Mouse (Mus musculus): Measurements from ENCODE around the gene Il10ra. TPM values are rescaled to one million over a fixed set of nuclear protein-coding genes. Genes with fewer than 3 reads are reported as not detected.

The Il10ra gene
- polyA plus RNA-seq, 1 experiment from 2014 or later, result 72.1 TPM

GRCm38 (mm10) chr9:45280059-45280458 is 11.1 kb upstream of the Il10ra start:
- Histone ChIP-seq H3K4me3 (ENCODE audit: inconsistent target) (no peak overlapping the region), H3K27ac (peak overlapping the region; percentile 68), H3K79me2 (ENCODE audit: inconsistent target) (no peaks in the 10 kb centered on the region; the same call in 1 of the 2 replicates), H3K36me3 (ENCODE audit: inconsistent target) (no peaks in the 10 kb centered on the region)
- WGBS (ENCODE audit: missing documents), result 90% methylated on average over 3 of the region's 3 CpGs

GRCm38 (mm10) chr9:45274635-45275034 is 5.7 kb upstream of the Il10ra start:
- H3K36me3 ChIP-seq (ENCODE audit: inconsistent target), result no peaks in the 10 kb centered on the region
- no peak overlapping the region for H3K4me3 ChIP-seq (ENCODE audit: inconsistent target)
- H3K79me2 ChIP-seq (ENCODE audit: inconsistent target), result peaks cover 12% of the 10 kb centered on the region; the same call in 1 of the 2 replicates
- peak overlapping the region; percentile 93 for H3K27ac ChIP-seq
- 47% methylated on average over 2 of the region's 2 CpGs for WGBS (ENCODE audit: missing documents)

- Histone ChIP-seq H3K36me3 (ENCODE audit: inconsistent target) (no peaks in the 10 kb centered on the region), H3K4me3 (ENCODE audit: inconsistent target) (no peak overlapping the region), H3K27ac (peak overlapping the region; percentile 93), H3K79me2 (ENCODE audit: inconsistent target) (peaks cover 16% of the 10 kb centered on the region; the same call in 1 of the 2 replicates)
- 7% methylated on average over 4 of the region's 4 CpGs for WGBS (ENCODE audit: missing documents)
These were observed 5.3 kb upstream of the Il10ra start for GRCm38 (mm10) chr9:45274218-45274617.

- Histone ChIP-seq H3K36me3 (ENCODE audit: inconsistent target) (no peaks in the 10 kb centered on the region), H3K4me3 (ENCODE audit: inconsistent target) (no peak overlapping the region), H3K27ac (peak overlapping the region; percentile 66), H3K79me2 (ENCODE audit: inconsistent target) (peaks cover 36% of the 10 kb centered on the region)
- 14% methylated on average over 5 of the region's 5 CpGs for WGBS (ENCODE audit: missing documents)
These were observed 3.3 kb upstream of the Il10ra start for GRCm38 (mm10) chr9:45272213-45272612.

GRCm38 (mm10) chr9:45268079-45268478 is 870 bp downstream of the Il10ra start:
- H3K27ac ChIP-seq, result peak overlapping the region; percentile 93
- H3K36me3 ChIP-seq (ENCODE audit: inconsistent target), result peaks cover 24% of the 10 kb centered on the region
- peak overlapping the region; percentile 99 for H3K4me3 ChIP-seq (ENCODE audit: inconsistent target)
- 7% methylated on average over 2 of the region's 4 CpGs for WGBS (ENCODE audit: missing documents)
- H3K79me2 ChIP-seq (ENCODE audit: inconsistent target), result peaks cover 75% of the 10 kb centered on the region

DNA sequence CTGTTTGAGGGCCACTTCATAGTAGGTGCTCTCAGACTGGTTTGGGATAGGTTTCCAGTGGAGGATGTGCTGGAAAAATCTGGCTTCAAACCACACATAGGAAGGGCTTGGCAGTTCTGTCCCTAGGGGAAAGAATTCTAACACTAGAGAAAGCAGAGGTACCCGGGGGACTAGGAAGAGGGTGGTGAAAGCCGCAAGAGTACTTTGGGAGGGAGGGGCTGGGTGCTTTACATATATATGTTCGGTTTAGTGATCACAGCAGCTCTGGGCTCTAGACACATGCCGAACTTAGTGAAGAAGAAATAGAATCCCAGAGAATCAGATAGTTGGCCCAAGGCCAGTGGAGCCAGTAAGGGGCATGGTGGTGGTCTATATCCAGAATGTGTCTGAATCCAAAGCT is 1.9 kb downstream of the Il10ra start:
- WGBS (ENCODE audit: missing documents), result 75% methylated on average over 4 of the region's 4 CpGs

DNA sequence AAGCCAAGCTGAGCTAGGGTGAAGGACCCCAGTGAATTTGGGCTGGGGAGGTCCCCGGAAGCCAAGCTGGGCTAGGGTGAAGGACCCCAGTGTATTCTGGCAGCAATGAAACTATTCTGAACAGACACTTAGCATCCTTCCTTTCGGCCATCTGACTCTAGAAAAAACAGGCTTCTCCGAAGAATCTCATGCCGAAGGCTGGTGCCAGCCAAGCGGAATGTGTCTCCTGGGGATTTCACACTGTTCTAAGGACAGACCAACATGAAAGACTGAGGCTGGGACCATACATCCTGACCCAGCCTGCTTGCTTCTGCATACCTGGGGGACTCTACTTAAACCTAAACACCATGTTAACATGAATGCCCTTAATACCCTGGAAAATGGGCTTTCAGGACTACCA is 7.1 kb downstream of the Il10ra start:
- Histone ChIP-seq H3K4me3 (ENCODE audit: inconsistent target) (no peak overlapping the region), H3K27ac (no peak overlapping the region), H3K79me2 (ENCODE audit: inconsistent target) (peaks cover 98% of the 10 kb centered on the region), H3K36me3 (ENCODE audit: inconsistent target) (peaks cover 85% of the 10 kb centered on the region)
- 96% methylated on average over 4 of the region's 5 CpGs for WGBS (ENCODE audit: missing documents)

More for the DNA sequence above, 1.9 kb downstream of the Il10ra start:
- Histone ChIP-seq H3K36me3 (ENCODE audit: inconsistent target) (peaks cover 33% of the 10 kb centered on the region), H3K27ac (peak overlapping the region; percentile 93), H3K4me3 (ENCODE audit: inconsistent target) (peak overlapping the region; percentile 99), H3K79me2 (ENCODE audit: inconsistent target) (peaks cover 85% of the 10 kb centered on the region)

GRCm38 (mm10) chr9:45261466-45261865 is 7.5 kb downstream of the Il10ra start:
- 82% methylated on average over 4 of the region's 4 CpGs for WGBS (ENCODE audit: missing documents)
- Histone ChIP-seq H3K36me3 (ENCODE audit: inconsistent target) (peaks cover 86% of the 10 kb centered on the region), H3K4me3 (ENCODE audit: inconsistent target) (no peak overlapping the region), H3K79me2 (ENCODE audit: inconsistent target) (peaks cover 96% of the 10 kb centered on the region), H3K27ac (no peak overlapping the region)

DNA sequence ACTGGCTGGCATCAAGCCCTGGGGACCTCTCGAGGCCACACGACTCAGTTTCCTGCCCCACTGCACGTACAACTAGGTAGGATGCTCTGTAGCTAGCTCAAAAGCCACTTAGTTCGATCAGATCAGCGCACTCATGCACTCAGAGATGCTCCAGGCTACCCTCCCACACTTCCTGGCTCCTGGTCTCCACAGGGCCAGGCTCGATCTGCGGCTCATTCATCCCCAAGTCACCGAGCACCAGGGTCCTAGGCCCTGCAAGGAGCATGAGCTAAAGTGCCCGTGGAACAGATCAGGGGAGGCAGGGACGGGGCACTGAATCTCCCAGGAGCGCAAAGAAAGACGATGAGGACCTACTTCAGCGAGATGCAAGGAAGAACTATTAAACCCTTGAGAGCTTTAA is 9.9 kb downstream of the Il10ra start:
- no peak overlapping the region for H3K27ac ChIP-seq
- 94% methylated on average over 13 of the region's 13 CpGs for WGBS (ENCODE audit: missing documents)
- peaks cover 89% of the 10 kb centered on the region for H3K36me3 ChIP-seq (ENCODE audit: inconsistent target)
- H3K4me3 ChIP-seq (ENCODE audit: inconsistent target), result no peak overlapping the region
- peaks cover 96% of the 10 kb centered on the region for H3K79me2 ChIP-seq (ENCODE audit: inconsistent target)

- H3K4me3 ChIP-seq (ENCODE audit: inconsistent target), result no peak overlapping the region
- H3K27ac ChIP-seq, result no peak overlapping the region
- 100% methylated on average over 5 of the region's 5 CpGs for WGBS (ENCODE audit: missing documents)
- H3K36me3 ChIP-seq (ENCODE audit: inconsistent target), result peaks cover 75% of the 10 kb centered on the region
- H3K79me2 ChIP-seq (ENCODE audit: inconsistent target), result peaks cover 75% of the 10 kb centered on the region
These were observed 13.0 kb downstream of the Il10ra start for GRCm38 (mm10) chr9:45255967-45256366.

DNA sequence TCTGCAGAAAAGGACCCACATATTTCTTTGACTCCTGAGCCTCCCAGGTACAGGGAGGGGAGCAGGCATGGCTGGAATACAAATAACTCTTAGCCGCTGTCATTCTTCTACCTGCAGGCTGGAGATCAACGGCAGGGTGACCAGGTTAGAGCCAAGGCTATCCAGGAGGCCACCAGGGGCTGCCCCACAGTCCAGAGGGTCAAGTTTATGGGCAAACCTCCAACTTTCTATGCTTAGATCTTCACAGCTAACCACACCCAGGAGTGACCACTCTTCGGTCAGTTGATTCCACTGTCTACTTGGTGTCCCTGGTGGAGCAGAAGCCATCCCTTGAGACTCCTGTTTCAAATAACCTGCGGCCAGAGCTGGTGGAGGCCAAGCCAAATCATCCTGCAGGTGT is 13.5 kb downstream of the Il10ra start:
- H3K36me3 ChIP-seq (ENCODE audit: inconsistent target), result peaks cover 70% of the 10 kb centered on the region

GRCm38 (mm10) chr9:45254605-45255004 is 14.3 kb downstream of the Il10ra start:
- H3K79me2 ChIP-seq (ENCODE audit: inconsistent target), result peaks cover 61% of the 10 kb centered on the region
- WGBS (ENCODE audit: missing documents), result 93% methylated on average over 4 of the region's 4 CpGs
- no peak overlapping the region for H3K27ac ChIP-seq
- H3K36me3 ChIP-seq (ENCODE audit: inconsistent target), result peaks cover 62% of the 10 kb centered on the region
- H3K4me3 ChIP-seq (ENCODE audit: inconsistent target), result no peak overlapping the region

More for the DNA sequence above, 13.5 kb downstream of the Il10ra start:
- Histone ChIP-seq H3K27ac (no peak overlapping the region), H3K4me3 (ENCODE audit: inconsistent target) (no peak overlapping the region), H3K79me2 (ENCODE audit: inconsistent target) (peaks cover 70% of the 10 kb centered on the region)
- 98% methylated on average over 4 of the region's 4 CpGs for WGBS (ENCODE audit: missing documents)

- H3K79me2 ChIP-seq (ENCODE audit: inconsistent target), result peaks cover 55% of the 10 kb centered on the region
- H3K36me3 ChIP-seq (ENCODE audit: inconsistent target), result peaks cover 56% of the 10 kb centered on the region
- H3K4me3 ChIP-seq (ENCODE audit: inconsistent target), result no peak overlapping the region
- H3K27ac ChIP-seq, result no peak overlapping the region
- 96% methylated on average over 6 of the region's 6 CpGs for WGBS (ENCODE audit: missing documents)
These were observed 14.9 kb downstream of the Il10ra start for GRCm38 (mm10) chr9:45254021-45254420.

DNA sequence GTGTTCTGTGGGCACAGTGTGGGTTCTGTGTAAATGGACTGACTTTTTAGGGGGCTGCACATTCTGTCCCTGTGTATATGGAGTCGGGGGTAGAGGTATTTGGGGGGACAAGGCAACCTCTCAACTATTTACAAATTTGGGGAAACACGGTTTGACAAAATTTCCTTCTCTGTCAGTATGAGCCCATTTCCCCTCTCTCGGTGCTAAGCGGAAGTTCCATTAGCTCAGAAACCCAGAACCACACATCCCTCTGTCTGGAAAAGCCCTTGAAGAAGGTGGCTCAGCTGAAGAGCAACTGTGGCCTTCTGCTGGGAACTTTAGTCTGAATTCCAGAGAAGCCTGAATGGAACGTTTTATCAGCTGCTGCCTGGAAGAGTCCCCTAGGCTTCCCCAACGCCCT is 16.6 kb downstream of the Il10ra start:
- Histone ChIP-seq H3K4me3 (ENCODE audit: inconsistent target) (no peak overlapping the region), H3K36me3 (ENCODE audit: inconsistent target) (peaks cover 39% of the 10 kb centered on the region), H3K79me2 (ENCODE audit: inconsistent target) (peaks cover 39% of the 10 kb centered on the region), H3K27ac (peak overlapping the region; percentile 61)
- WGBS (ENCODE audit: missing documents), result 28% methylated on average over 6 of the region's 6 CpGs

- Histone ChIP-seq H3K79me2 (ENCODE audit: inconsistent target) (peaks cover 35% of the 10 kb centered on the region), H3K36me3 (ENCODE audit: inconsistent target) (peaks cover 35% of the 10 kb centered on the region), H3K27ac (peak overlapping the region; percentile 61), H3K4me3 (ENCODE audit: inconsistent target) (no peak overlapping the region)
- 21% methylated on average over 4 of the region's 4 CpGs for WGBS (ENCODE audit: missing documents)
These were observed 17.0 kb downstream of the Il10ra start for GRCm38 (mm10) chr9:45251990-45252389.

- no peak overlapping the region for H3K4me3 ChIP-seq (ENCODE audit: inconsistent target)
- H3K27ac ChIP-seq, result peak overlapping the region; percentile 61
- H3K36me3 ChIP-seq (ENCODE audit: inconsistent target), result peaks cover 33% of the 10 kb centered on the region
- peaks cover 30% of the 10 kb centered on the region for H3K79me2 ChIP-seq (ENCODE audit: inconsistent target)
- 47% methylated on average over 3 of the region's 3 CpGs for WGBS (ENCODE audit: missing documents)
These were observed 17.7 kb downstream of the Il10ra start for GRCm38 (mm10) chr9:45251281-45251680.

Measured in macrophage (primary cell).